Mouse (Mus musculus): ENCODE results near the gene Haus6. TPM values are rescaled to one million over a fixed set of nuclear protein-coding genes. Genes with fewer than 3 reads are reported as not detected.
A peak's percentile ranks its signal among the peaks of the same experiment; 100 is the strongest.

Gene Haus6
- polyA plus RNA-seq, 1 experiment, result 7.4 TPM

DNA sequence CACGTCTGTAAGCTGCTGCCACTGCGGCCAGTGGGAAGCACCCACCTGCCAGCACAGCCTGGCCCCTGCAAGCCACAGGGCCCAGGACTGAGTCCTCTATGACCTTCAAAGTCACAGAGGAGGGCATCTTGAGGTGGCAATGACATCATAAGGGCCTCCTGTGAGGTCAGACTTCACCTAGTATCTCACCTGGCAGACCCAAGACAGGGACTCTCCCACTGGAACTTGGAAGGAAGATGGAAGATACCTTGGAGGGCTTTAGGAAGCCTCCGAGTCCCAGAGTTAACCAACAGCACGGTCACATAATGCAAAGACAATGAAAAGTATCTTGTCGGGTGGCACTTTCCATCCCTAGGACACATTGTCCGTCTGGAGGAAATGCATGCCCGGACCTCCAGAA lies 53.6 kb downstream of the Haus6 start, which contains the start of gene Saxo1:
Gene Saxo1 (minus strand): TSS at position 101 of the 400 bp plus-strand sequence.
- 87% methylated on average over 7 of the region's 7 CpGs for WGBS
- H3K4me3 ChIP-seq (replicated peaks; ENCODE audit: control insufficient read depth, low read depth, low read length), result no peak within 1 kb of the TSS
- TF ChIP-seq POLR2A (IDR thresholded peaks at IDR 0.05; ENCODE audit: borderline replicate concordance, control insufficient read depth, low read depth, low read length) (no peak), CTCF (IDR thresholded peaks at IDR 0.05; ENCODE audit: control insufficient read depth, insufficient read depth, low read length) (no peak)
- H3K4me1 ChIP-seq (ENCODE audit: control insufficient read depth, insufficient read depth, low read length), result no peaks in the 10 kb centered on the region
- no peak within 1 kb of the TSS for H3K27ac ChIP-seq (ENCODE audit: control insufficient read depth, insufficient read depth, low read depth, low read length, poor library complexity)

DNA sequence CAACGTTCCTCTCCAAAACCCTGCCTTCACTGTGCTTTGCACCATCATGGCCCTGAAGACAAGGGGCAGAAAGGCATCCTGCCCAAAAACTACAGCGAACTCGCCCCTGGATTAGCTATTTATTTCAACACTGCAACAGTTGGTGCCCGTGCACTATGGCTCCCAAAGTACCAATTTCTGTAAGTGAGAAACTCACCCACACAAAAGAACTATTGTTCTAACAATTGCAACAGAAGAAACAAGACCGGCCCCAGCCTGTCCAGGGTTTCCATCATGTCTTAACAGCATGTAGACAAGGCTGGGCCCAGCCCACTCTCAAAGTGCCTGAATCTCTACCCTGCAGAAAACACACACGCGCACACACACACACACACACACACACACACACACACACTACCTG lies 54.5 kb downstream of the Haus6 start:
- no peaks in the 10 kb centered on the region for H3K4me1 ChIP-seq (ENCODE audit: control insufficient read depth, insufficient read depth, low read length)
- no peak overlapping the region for H3K4me3 ChIP-seq (replicated peaks; ENCODE audit: control insufficient read depth, low read depth, low read length)
- 67% methylated on average over 7 of the region's 7 CpGs for WGBS
- no peak overlapping the region for H3K27ac ChIP-seq (ENCODE audit: control insufficient read depth, insufficient read depth, low read depth, low read length, poor library complexity)
- TF ChIP-seq POLR2A (IDR thresholded peaks at IDR 0.05; ENCODE audit: borderline replicate concordance, control insufficient read depth, low read depth, low read length) (no peak), CTCF (IDR thresholded peaks at IDR 0.05; ENCODE audit: control insufficient read depth, insufficient read depth, low read length) (no peak)

DNA sequence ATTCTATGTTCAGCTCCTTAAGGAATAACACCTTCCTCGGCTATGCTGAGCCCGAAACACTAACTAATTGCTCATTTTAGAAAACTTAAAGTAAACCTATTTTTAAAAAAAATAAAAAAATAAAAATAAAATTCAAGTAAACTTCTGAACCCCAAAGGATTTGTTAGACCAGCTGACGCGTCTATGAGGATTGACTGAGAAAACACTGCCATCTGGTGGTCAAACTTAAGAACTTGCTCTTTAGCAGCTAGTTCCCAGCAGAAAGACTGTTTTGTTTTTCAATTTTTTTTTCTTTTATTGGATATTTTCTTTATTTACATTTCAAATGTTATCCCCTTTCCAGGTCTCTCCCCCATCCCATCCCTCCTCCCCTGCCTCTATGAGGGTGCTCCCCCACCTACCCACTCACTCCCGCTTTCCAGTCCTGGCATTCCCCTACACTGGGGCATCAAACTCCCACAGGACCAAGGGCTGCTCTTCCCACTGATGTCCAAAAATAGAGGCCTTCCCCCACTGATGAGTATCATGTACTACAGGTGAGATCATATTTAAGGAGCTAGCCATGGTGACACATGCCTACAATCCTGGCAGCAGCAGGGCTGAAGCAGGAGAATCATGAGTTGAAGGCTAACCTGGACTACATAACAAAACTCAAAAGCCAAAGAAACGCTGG lies 56.7 kb downstream of the Haus6 start:
- Histone ChIP-seq H3K4me3 (replicated peaks; ENCODE audit: control insufficient read depth, low read depth, low read length) (no peak overlapping the region), H3K27ac (ENCODE audit: control insufficient read depth, insufficient read depth, low read depth, low read length, poor library complexity) (no peak overlapping the region), H3K4me1 (ENCODE audit: control insufficient read depth, insufficient read depth, low read length) (no peaks in the 10 kb centered on the region)
- 25% methylated on average over 6 of the region's 6 CpGs for WGBS
- no peak for TF ChIP-seq POLR2A (IDR thresholded peaks at IDR 0.05; ENCODE audit: borderline replicate concordance, control insufficient read depth, low read depth, low read length)
- TF ChIP-seq CTCF (IDR thresholded peaks at IDR 0.05; ENCODE audit: control insufficient read depth, insufficient read depth, low read length), result peak; percentile 45

DNA sequence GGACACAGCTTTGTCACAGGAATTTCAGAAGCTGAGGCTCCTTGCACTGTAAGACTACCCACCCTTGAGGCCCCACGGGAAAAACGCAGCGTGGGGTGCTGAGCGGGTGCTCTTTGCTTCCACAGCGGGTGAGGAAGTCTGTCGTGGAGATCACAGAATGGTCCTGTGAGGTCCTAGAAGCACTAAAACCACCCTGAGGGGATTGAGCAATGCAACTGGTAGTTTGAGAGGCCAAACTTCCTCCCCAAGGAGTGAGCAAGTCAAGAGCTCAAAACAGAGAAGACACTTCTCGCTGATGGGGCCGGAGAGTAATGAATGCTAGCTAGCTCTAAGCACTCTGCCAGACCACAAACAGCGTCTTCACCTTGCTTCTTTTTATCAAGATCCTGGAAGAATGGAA lies 63.5 kb downstream of the Haus6 start:
- Histone ChIP-seq H3K27ac (ENCODE audit: control insufficient read depth, insufficient read depth, low read depth, low read length, poor library complexity) (no peak overlapping the region), H3K4me1 (ENCODE audit: control insufficient read depth, insufficient read depth, low read length) (no peaks in the 10 kb centered on the region; the same call in 1 of the 2 replicates), H3K4me3 (replicated peaks; ENCODE audit: control insufficient read depth, low read depth, low read length) (no peak overlapping the region)
- 17% methylated on average over 9 of the region's 9 CpGs for WGBS
- TF ChIP-seq CTCF (IDR thresholded peaks at IDR 0.05; ENCODE audit: control insufficient read depth, insufficient read depth, low read length) (no peak), POLR2A (IDR thresholded peaks at IDR 0.05; ENCODE audit: borderline replicate concordance, control insufficient read depth, low read depth, low read length) (no peak)

DNA sequence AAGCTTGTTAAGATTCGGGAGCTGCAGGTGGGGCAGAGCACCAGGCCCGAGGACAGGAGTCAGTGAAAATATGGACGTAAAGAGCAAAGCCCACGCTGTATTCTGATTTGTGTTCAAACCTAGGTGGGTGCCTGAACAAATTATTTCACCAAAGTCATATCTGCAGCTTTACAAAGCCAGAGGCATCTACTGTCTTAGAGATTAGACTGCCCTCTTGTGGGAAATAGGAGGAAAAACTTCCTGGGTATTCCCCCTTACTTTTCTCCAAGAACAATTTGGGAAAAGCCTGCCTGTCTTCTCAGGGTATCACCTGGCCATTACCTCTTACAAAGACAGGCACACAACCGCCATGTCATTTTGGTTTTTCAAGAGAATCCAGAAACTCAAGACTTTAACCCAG lies 66.2 kb downstream of the Haus6 start:
- Histone ChIP-seq H3K27ac (ENCODE audit: control insufficient read depth, insufficient read depth, low read depth, low read length, poor library complexity) (no peak overlapping the region), H3K4me1 (ENCODE audit: control insufficient read depth, insufficient read depth, low read length) (no peaks in the 10 kb centered on the region; the same call in 1 of the 2 replicates), H3K4me3 (replicated peaks; ENCODE audit: control insufficient read depth, low read depth, low read length) (no peak overlapping the region)
- WGBS, result 65% methylated on average over 5 of the region's 5 CpGs
- TF ChIP-seq CTCF (IDR thresholded peaks at IDR 0.05; ENCODE audit: control insufficient read depth, insufficient read depth, low read length), result no peak
- no peak for TF ChIP-seq POLR2A (IDR thresholded peaks at IDR 0.05; ENCODE audit: borderline replicate concordance, control insufficient read depth, low read depth, low read length)

DNA sequence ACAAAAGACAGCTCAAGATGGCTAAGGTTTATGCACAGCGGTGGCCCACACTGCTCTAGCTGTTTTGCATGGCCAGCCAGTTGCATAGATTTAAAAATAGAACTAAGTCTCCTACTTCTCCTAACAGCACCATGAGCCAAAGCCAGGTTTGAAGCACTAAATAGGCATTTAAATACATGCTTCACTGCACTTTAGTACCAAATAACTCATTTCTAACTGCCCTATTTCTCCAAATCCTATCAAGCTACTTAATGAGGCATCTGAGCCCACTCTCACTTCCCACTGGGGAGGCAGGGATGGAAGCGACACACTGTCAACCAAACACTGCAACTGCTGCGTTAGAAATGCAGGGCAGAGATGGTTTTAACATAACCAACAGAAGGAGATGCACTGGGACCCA lies 67.9 kb downstream of the Haus6 start:
- no peak for TF ChIP-seq POLR2A (IDR thresholded peaks at IDR 0.05; ENCODE audit: borderline replicate concordance, control insufficient read depth, low read depth, low read length)
- TF ChIP-seq CTCF (IDR thresholded peaks at IDR 0.05; ENCODE audit: control insufficient read depth, insufficient read depth, low read length), result no peak
- 81% methylated on average over 3 of the region's 3 CpGs for WGBS
- H3K4me1 ChIP-seq (ENCODE audit: control insufficient read depth, insufficient read depth, low read length), result no peaks in the 10 kb centered on the region; the same call in 1 of the 2 replicates
- H3K27ac ChIP-seq (ENCODE audit: control insufficient read depth, insufficient read depth, low read depth, low read length, poor library complexity), result no peak overlapping the region
- no peak overlapping the region for H3K4me3 ChIP-seq (replicated peaks; ENCODE audit: control insufficient read depth, low read depth, low read length)

DNA sequence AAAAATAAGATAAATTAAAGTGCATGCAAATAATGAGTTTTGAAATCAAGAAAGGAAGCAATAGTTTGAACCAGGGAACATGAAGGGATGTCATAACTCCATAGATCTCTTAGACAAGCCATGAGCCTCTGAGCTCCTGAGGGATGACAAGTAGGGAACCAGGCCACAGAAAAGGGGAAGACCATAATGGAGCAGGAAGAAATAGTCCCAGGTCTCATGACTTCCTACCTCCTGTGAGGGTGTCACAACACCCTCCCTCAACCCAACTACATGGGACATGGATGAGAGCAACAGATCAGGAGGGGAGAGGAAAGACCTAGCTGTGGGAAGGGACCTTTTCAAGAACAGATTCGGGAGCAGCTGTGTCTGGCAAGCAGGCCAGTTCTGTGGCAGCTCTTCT lies 70.3 kb downstream of the Haus6 start:
- Histone ChIP-seq H3K27ac (ENCODE audit: control insufficient read depth, insufficient read depth, low read depth, low read length, poor library complexity) (no peak overlapping the region), H3K4me3 (replicated peaks; ENCODE audit: control insufficient read depth, low read depth, low read length) (no peak overlapping the region), H3K4me1 (ENCODE audit: control insufficient read depth, insufficient read depth, low read length) (no peaks in the 10 kb centered on the region)
- WGBS, result 64% methylated on average over 1 of the region's 1 CpGs
- TF ChIP-seq POLR2A (IDR thresholded peaks at IDR 0.05; ENCODE audit: borderline replicate concordance, control insufficient read depth, low read depth, low read length) (no peak), CTCF (IDR thresholded peaks at IDR 0.05; ENCODE audit: control insufficient read depth, insufficient read depth, low read length) (no peak)

DNA sequence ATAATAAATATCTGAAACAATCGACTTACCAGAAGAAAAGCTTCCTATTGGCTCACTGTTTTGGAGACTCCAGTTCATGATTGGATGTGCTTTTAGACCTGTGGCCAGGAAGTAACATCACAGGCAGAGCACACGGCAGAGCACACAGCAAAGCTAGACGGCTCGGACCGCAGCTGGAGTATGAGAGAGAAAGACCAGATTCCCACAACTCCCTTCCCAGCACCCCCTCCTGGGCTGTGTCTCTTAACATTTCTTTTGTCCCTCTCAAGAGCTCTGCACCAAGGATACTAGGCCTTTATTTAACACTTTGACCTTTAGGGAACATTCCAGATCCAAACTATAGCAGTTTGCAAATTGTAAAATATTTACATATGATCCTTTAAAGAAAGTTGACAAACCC lies 72.9 kb downstream of the Haus6 start:
- 85% methylated on average over 5 of the region's 5 CpGs for WGBS
- H3K4me3 ChIP-seq (replicated peaks; ENCODE audit: control insufficient read depth, low read depth, low read length), result no peak overlapping the region
- TF ChIP-seq POLR2A (IDR thresholded peaks at IDR 0.05; ENCODE audit: borderline replicate concordance, control insufficient read depth, low read depth, low read length) (no peak), CTCF (IDR thresholded peaks at IDR 0.05; ENCODE audit: control insufficient read depth, insufficient read depth, low read length) (no peak)
- no peaks in the 10 kb centered on the region for H3K4me1 ChIP-seq (ENCODE audit: control insufficient read depth, insufficient read depth, low read length)
- H3K27ac ChIP-seq (ENCODE audit: control insufficient read depth, insufficient read depth, low read depth, low read length, poor library complexity), result no peak overlapping the region

DNA sequence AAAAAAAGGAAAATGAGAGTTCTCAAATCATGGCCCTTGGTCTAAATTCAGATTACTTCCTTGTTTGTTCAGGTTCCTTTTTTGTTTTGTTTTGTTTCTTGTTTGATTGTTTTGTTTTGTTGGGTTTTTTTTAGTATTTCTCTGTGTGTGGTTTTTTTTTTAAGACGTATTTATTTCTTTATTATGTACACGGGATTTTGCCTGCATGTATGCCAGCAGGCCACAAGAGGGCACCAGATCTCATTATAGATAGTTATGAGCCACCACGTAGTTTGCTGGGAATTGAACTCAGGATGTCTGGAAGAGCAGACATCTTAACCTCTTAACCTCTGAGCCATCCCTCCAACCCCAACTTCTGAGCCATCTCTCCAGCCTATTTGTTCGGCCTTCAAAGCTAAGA lies 73.9 kb downstream of the Haus6 start:
- H3K27ac ChIP-seq (ENCODE audit: control insufficient read depth, insufficient read depth, low read depth, low read length, poor library complexity), result no peak overlapping the region
- 17% methylated on average over 4 of the region's 4 CpGs for WGBS
- H3K4me3 ChIP-seq (replicated peaks; ENCODE audit: control insufficient read depth, low read depth, low read length), result no peak overlapping the region
- no peaks in the 10 kb centered on the region for H3K4me1 ChIP-seq (ENCODE audit: control insufficient read depth, insufficient read depth, low read length)
- no peak for TF ChIP-seq POLR2A (IDR thresholded peaks at IDR 0.05; ENCODE audit: borderline replicate concordance, control insufficient read depth, low read depth, low read length)
- 0 out of 2 replicates have a peak, but pooled peaks have one; percentile 19 for TF ChIP-seq CTCF (IDR thresholded peaks at IDR 0.05; ENCODE audit: control insufficient read depth, insufficient read depth, low read length)
